Mouse (Mus musculus): ENCODE results near the gene Ppp2r1b. TPM values are rescaled to one million over a fixed set of nuclear protein-coding genes. Genes with fewer than 3 reads are reported as not detected.

The Ppp2r1b gene
- polyA plus RNA-seq, 1 experiment from 2014 or later: 95.9 TPM

GRCm38 (mm10) chr9:50845547-50845946 is 446 bp downstream of the Ppp2r1b start:
- Histone ChIP-seq H3K27me3 (no peaks in the 10 kb centered on the region), H3K4me1 (peaks cover 12% of the 10 kb centered on the region), H3K27ac (replicated peaks) (no peak overlapping the region), H3K9ac (replicated peaks) (no peak overlapping the region), H3K4me3 (no peak overlapping the region), H3K4me2 (replicated peaks) (no peak overlapping the region), H3K36me3 (peaks cover 4% of the 10 kb centered on the region), H3K9me3 (no peaks in the 10 kb centered on the region)
- WGBS: 76% methylated on average over 9 of the region's 9 CpGs
- ATAC-seq (replicated peaks): no peak

GRCm38 (mm10) chr9:50847133-50847532 is 2.0 kb downstream of the Ppp2r1b start:
- no peak overlapping the region for H3K4me3 ChIP-seq
- no peak for ATAC-seq (replicated peaks)
- H3K4me2 ChIP-seq (replicated peaks): no peak overlapping the region
- H3K36me3 ChIP-seq: peaks cover 4% of the 10 kb centered on the region
- no peaks in the 10 kb centered on the region for H3K27me3 ChIP-seq
- no peak overlapping the region for H3K27ac ChIP-seq (replicated peaks)
- 91% methylated on average over 6 of the region's 6 CpGs for WGBS
- no peaks in the 10 kb centered on the region for H3K9me3 ChIP-seq
- H3K9ac ChIP-seq (replicated peaks): no peak overlapping the region
- peaks cover 18% of the 10 kb centered on the region for H3K4me1 ChIP-seq

GRCm38 (mm10) chr9:50847606-50848368 is 2.7 kb downstream of the Ppp2r1b start:
- H3K4me2 ChIP-seq (replicated peaks): no peak overlapping the region
- no peak overlapping the region for H3K4me3 ChIP-seq
- peaks cover 21% of the 10 kb centered on the region for H3K4me1 ChIP-seq
- H3K27ac ChIP-seq (replicated peaks): no peak overlapping the region
- peaks cover 2% of the 10 kb centered on the region for H3K36me3 ChIP-seq
- 75% methylated on average over 12 of the region's 12 CpGs for WGBS
- ATAC-seq (replicated peaks): no peak
- H3K9ac ChIP-seq (replicated peaks): no peak overlapping the region
- no peaks in the 10 kb centered on the region for H3K27me3 ChIP-seq
- H3K9me3 ChIP-seq: no peaks in the 10 kb centered on the region

- 64% methylated on average over 5 of the region's 5 CpGs for WGBS
These were observed 3.7 kb downstream of the Ppp2r1b start for GRCm38 (mm10) chr9:50848821-50849220.

GRCm38 (mm10) chr9:50849249-50849648 is 4.1 kb downstream of the Ppp2r1b start:
- Histone ChIP-seq H3K27me3 (no peaks in the 10 kb centered on the region), H3K4me1 (peaks cover 28% of the 10 kb centered on the region), H3K27ac (replicated peaks) (no peak overlapping the region), H3K9ac (replicated peaks) (no peak overlapping the region), H3K4me3 (no peak overlapping the region), H3K4me2 (replicated peaks) (no peak overlapping the region), H3K36me3 (no peaks in the 10 kb centered on the region), H3K9me3 (no peaks in the 10 kb centered on the region)
- peak; percentile 79 for ATAC-seq (replicated peaks)
- 25% methylated on average over 8 of the region's 8 CpGs for WGBS

More at GRCm38 (mm10) chr9:50848821-50849220, 3.7 kb downstream of the Ppp2r1b start:
- Histone ChIP-seq H3K36me3 (no peaks in the 10 kb centered on the region), H3K27me3 (no peaks in the 10 kb centered on the region), H3K9me3 (no peaks in the 10 kb centered on the region), H3K4me3 (no peak overlapping the region), H3K27ac (replicated peaks) (no peak overlapping the region), H3K4me1 (peaks cover 28% of the 10 kb centered on the region), H3K4me2 (replicated peaks) (no peak overlapping the region), H3K9ac (replicated peaks) (no peak overlapping the region)
- ATAC-seq (replicated peaks): no peak

- H3K36me3 ChIP-seq: no peaks in the 10 kb centered on the region
- H3K4me3 ChIP-seq: no peak overlapping the region
- ATAC-seq (replicated peaks): peak; percentile 30; the same call in 1 of the 2 replicates
- H3K9me3 ChIP-seq: no peaks in the 10 kb centered on the region
- H3K9ac ChIP-seq (replicated peaks): no peak overlapping the region
- H3K4me2 ChIP-seq (replicated peaks): no peak overlapping the region
- peaks cover 28% of the 10 kb centered on the region for H3K4me1 ChIP-seq
- 72% methylated on average over 9 of the region's 9 CpGs for WGBS
- H3K27ac ChIP-seq (replicated peaks): no peak overlapping the region
- H3K27me3 ChIP-seq: no peaks in the 10 kb centered on the region
These were observed 4.7 kb downstream of the Ppp2r1b start for GRCm38 (mm10) chr9:50849755-50850154.

GRCm38 (mm10) chr9:50850271-50850670 is 5.2 kb downstream of the Ppp2r1b start:
- no peaks in the 10 kb centered on the region for H3K36me3 ChIP-seq
- H3K27ac ChIP-seq (replicated peaks): peak overlapping the region; percentile 44; the same call in 1 of the 2 replicates
- H3K9me3 ChIP-seq: no peaks in the 10 kb centered on the region
- ATAC-seq (replicated peaks): no peak
- H3K4me3 ChIP-seq: no peak overlapping the region
- H3K4me1 ChIP-seq: peaks cover 30% of the 10 kb centered on the region
- 20% methylated on average over 11 of the region's 11 CpGs for WGBS
- H3K9ac ChIP-seq (replicated peaks): no peak overlapping the region
- no peaks in the 10 kb centered on the region for H3K27me3 ChIP-seq
- H3K4me2 ChIP-seq (replicated peaks): no peak overlapping the region

GRCm38 (mm10) chr9:50850713-50851112 is 5.6 kb downstream of the Ppp2r1b start:
- H3K27ac ChIP-seq (replicated peaks): peak overlapping the region; percentile 44
- ATAC-seq (replicated peaks): no peak
- no peak overlapping the region for H3K4me2 ChIP-seq (replicated peaks)
- no peak overlapping the region for H3K9ac ChIP-seq (replicated peaks)
- H3K36me3 ChIP-seq: no peaks in the 10 kb centered on the region
- no peaks in the 10 kb centered on the region for H3K27me3 ChIP-seq
- no peaks in the 10 kb centered on the region for H3K9me3 ChIP-seq
- WGBS: 33% methylated on average over 8 of the region's 8 CpGs
- H3K4me1 ChIP-seq: peaks cover 32% of the 10 kb centered on the region
- H3K4me3 ChIP-seq: no peak overlapping the region

GRCm38 (mm10) chr9:50852634-50853349 is 7.7 kb downstream of the Ppp2r1b start:
- Histone ChIP-seq H3K9me3 (no peaks in the 10 kb centered on the region), H3K27me3 (no peaks in the 10 kb centered on the region), H3K4me3 (no peak overlapping the region), H3K27ac (replicated peaks) (no peak overlapping the region), H3K4me1 (peaks cover 46% of the 10 kb centered on the region), H3K36me3 (no peaks in the 10 kb centered on the region), H3K9ac (replicated peaks) (no peak overlapping the region), H3K4me2 (replicated peaks) (0 out of 2 replicates have a peak overlapping the region, but pooled peaks have one; percentile 13)
- no peak for ATAC-seq (replicated peaks)
- 51% methylated on average over 17 of the region's 17 CpGs for WGBS

GRCm38 (mm10) chr9:50854376-50854775 is 9.3 kb downstream of the Ppp2r1b start:
- Histone ChIP-seq H3K27me3 (no peaks in the 10 kb centered on the region), H3K4me1 (peaks cover 50% of the 10 kb centered on the region), H3K27ac (replicated peaks) (no peak overlapping the region), H3K36me3 (0 out of 2 replicates have a peak, but pooled peaks cover 2% of the 10 kb centered on the region), H3K9ac (replicated peaks) (no peak overlapping the region), H3K4me3 (no peak overlapping the region), H3K9me3 (no peaks in the 10 kb centered on the region), H3K4me2 (replicated peaks) (no peak overlapping the region)
- no peak for ATAC-seq (replicated peaks)
- WGBS: 79% methylated on average over 8 of the region's 8 CpGs

- peaks cover 41% of the 10 kb centered on the region for H3K4me1 ChIP-seq
- H3K27me3 ChIP-seq: no peaks in the 10 kb centered on the region
- H3K36me3 ChIP-seq: 0 out of 2 replicates have a peak, but pooled peaks cover 6% of the 10 kb centered on the region
- no peak for ATAC-seq (replicated peaks)
- H3K4me3 ChIP-seq: no peak overlapping the region
- no peak overlapping the region for H3K27ac ChIP-seq (replicated peaks)
- no peak overlapping the region for H3K9ac ChIP-seq (replicated peaks)
- H3K9me3 ChIP-seq: no peaks in the 10 kb centered on the region
- no peak overlapping the region for H3K4me2 ChIP-seq (replicated peaks)
- 88% methylated on average over 5 of the region's 5 CpGs for WGBS
These were observed 10.1 kb downstream of the Ppp2r1b start for GRCm38 (mm10) chr9:50855133-50855766.

GRCm38 (mm10) chr9:50855780-50856179 is 10.7 kb downstream of the Ppp2r1b start:
- ATAC-seq (replicated peaks): no peak
- Histone ChIP-seq H3K27ac (replicated peaks) (peak overlapping the region; percentile 85), H3K9ac (replicated peaks) (0 out of 2 replicates have a peak overlapping the region, but pooled peaks have one; percentile 72), H3K4me3 (peak overlapping the region; percentile 74; the same call in 1 of the 2 replicates), H3K4me2 (replicated peaks) (peak overlapping the region; percentile 76), H3K9me3 (no peaks in the 10 kb centered on the region), H3K36me3 (0 out of 2 replicates have a peak, but pooled peaks cover 6% of the 10 kb centered on the region), H3K27me3 (no peaks in the 10 kb centered on the region), H3K4me1 (peaks cover 41% of the 10 kb centered on the region)
- WGBS: 55% methylated on average over 5 of the region's 5 CpGs
